Mouse (Mus musculus) adipocyte (in vitro differentiated cells): ENCODE measurements around the gene Trpt1.

Experiments used
- DNase-seq: peaks from one replicate; pipeline ENCODE4 v3.0.0-alpha.2; 2016; ENCODE audit warnings: low spot score

Gene Trpt1

GRCm38 (mm10) chr19:7040637-7041130 is 44.8 kb downstream of the Trpt1 start:
- no peak for DNase-seq

GRCm38 (mm10) chr19:7041171-7041570 is 45.2 kb downstream of the Trpt1 start:
- DNase-seq: no peak

GRCm38 (mm10) chr19:7044279-7044678 is 48.3 kb downstream of the Trpt1 start:
- peak; percentile 26 for DNase-seq

GRCm38 (mm10) chr19:7044706-7045105 is 48.8 kb downstream of the Trpt1 start:
- no peak for DNase-seq
